36 mouse cellular contexts compared by ENCODE assay signal in the genomic region with DNA sequence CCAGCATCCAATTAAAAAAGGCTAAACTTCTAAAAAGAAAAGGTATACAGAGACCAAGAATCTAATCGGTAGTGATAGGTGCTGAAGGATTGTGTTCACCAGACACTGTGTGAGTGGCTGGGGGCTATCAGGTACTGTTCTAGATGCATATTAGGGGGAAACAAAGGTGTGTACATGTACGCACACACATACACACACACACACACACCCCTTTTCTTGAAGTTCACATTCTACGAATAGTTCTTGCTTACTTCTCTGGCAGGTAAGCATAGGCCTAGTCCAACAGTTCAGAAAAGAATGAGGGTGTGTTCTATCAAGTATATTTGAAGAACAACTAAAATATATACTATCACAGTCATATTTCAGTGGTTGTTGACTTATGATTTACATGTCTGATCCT.
"Had no signal": no experiment of that assay in that cellular context is flagged by ENCODE, and none has a peak within 500 bp of the region (broad histone marks: within the 10 kb centered on the region; RNA-seq: fewer than 3 reads in every experiment).

No protein-coding gene starts in this region.

- H3K4me1 ChIP-seq: heart, embryonic 10.5 days; heart, embryonic 12.5 days; heart, embryonic 13.5 days; heart, embryonic 15.5 days; hindbrain, embryonic 10.5 days; hindbrain, embryonic 12.5 days; hindbrain, embryonic 13.5 days; hindbrain, embryonic 15.5 days; intestine, embryonic 15.5 days; kidney, embryonic 15.5 days had no signal

- H3K4me3 ChIP-seq: heart, adult 2 months; heart, embryonic 10.5 days; heart, embryonic 12.5 days; heart, embryonic 13.5 days; heart, embryonic 15.5 days; hindbrain, embryonic 10.5 days; hindbrain, embryonic 12.5 days; hindbrain, embryonic 13.5 days; hindbrain, embryonic 15.5 days; intestine, embryonic 15.5 days; kidney, embryonic 15.5 days; layer of hippocampus, adult 2 months had no signal

- ATAC-seq: hindbrain, embryonic 16.5 days; hindbrain, postnatal 0 days; inflammation-experienced regulatory T-cells, adult 6 months; intestine, embryonic 15.5 days; intestine, embryonic 16.5 days; intestine, postnatal 0 days had no signal

- H3K27ac ChIP-seq: heart, adult 2 months; heart, embryonic 10.5 days; heart, embryonic 13.5 days; heart, embryonic 15.5 days; hindbrain, embryonic 10.5 days; hindbrain, embryonic 12.5 days; hindbrain, embryonic 13.5 days; hindbrain, embryonic 14.5 days; hindbrain, embryonic 15.5 days; hindbrain, postnatal 0 days; intestine, embryonic 15.5 days; kidney, embryonic 15.5 days; kidney, postnatal 0 days; layer of hippocampus, adult 2 months had no signal

- H3K27me3 ChIP-seq: heart, embryonic 12.5 days; heart, embryonic 13.5 days; heart, embryonic 15.5 days; hindbrain, embryonic 12.5 days; hindbrain, embryonic 13.5 days; hindbrain, embryonic 15.5 days; intestine, embryonic 15.5 days; kidney, embryonic 15.5 days had no signal

- H3K4me2 ChIP-seq: heart, embryonic 11.5 days; heart, embryonic 12.5 days; heart, embryonic 13.5 days; heart, embryonic 15.5 days; hindbrain, embryonic 12.5 days; hindbrain, embryonic 13.5 days; hindbrain, embryonic 14.5 days; hindbrain, embryonic 15.5 days; intestine, embryonic 15.5 days; kidney, embryonic 15.5 days had no signal

- DNase-seq: heart, adult 18-20 months; heart, adult 2 months; heart, postnatal 10 days; heart, postnatal 14 days; heart, postnatal 36 days; heart, postnatal 4 days; kidney, adult 11 months; kidney, adult 18-20 months; kidney, adult 2 months; kidney, adult 8-10 months; kidney, adult 9 months; kidney, postnatal 10 days; kidney, postnatal 14 days; kidney, postnatal 25 days; kidney, postnatal 36 days; kidney, postnatal 4 days; layer of hippocampus, adult 9-11 months had no signal

- H3K9me3 ChIP-seq: heart, embryonic 10.5 days; heart, embryonic 13.5 days; heart, embryonic 15.5 days; hindbrain, embryonic 10.5 days; hindbrain, embryonic 12.5 days; hindbrain, embryonic 13.5 days; hindbrain, embryonic 15.5 days; intestine, embryonic 15.5 days; kidney, embryonic 15.5 days had no signal

- H3K36me3 ChIP-seq: hindbrain, embryonic 10.5 days; hindbrain, embryonic 12.5 days; hindbrain, embryonic 13.5 days; hindbrain, embryonic 15.5 days; intestine, embryonic 15.5 days had no signal

- H3K9ac ChIP-seq: heart, embryonic 12.5 days; heart, embryonic 13.5 days; heart, embryonic 15.5 days; hindbrain, embryonic 12.5 days; hindbrain, embryonic 13.5 days; hindbrain, embryonic 14.5 days; hindbrain, embryonic 15.5 days; intestine, embryonic 15.5 days; kidney, embryonic 15.5 days had no signal
